Mouse (Mus musculus): Measurements from ENCODE around the gene Tssk6. TPM values are rescaled to one million over a fixed set of nuclear protein-coding genes. Genes with fewer than 3 reads are reported as not detected.

Tssk6 gene
- polyA plus RNA-seq, 1 experiment from 2014 or later = 5.2 TPM

DNA sequence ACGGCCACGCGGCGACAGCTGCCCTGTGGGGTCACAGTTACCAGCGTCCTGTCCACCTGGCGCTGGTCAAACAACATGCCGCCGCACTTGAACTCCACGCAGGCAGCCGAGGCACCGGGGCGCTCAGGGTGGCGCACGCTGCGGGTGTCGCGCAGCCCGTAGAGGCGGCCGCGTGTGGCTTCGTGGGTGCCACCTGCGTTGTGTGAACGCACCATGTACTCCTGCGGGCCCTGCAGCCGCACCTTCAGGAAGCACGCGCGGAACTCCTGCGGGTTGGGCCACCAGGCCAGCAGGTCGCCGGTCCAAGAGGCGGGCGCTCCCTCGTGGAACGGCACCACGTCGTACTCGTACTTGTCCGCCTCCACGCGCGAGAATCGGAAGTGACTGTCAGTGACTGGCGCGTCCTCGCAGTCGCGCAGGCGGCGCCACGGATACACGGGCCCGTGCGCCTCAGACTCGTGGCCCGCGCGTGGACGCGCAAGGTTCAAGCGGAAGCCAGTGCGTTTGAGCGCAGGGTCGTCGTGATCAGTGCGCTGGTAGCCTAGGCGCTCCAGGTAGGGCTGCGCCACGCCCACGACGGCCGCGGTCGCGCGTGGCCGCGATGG is 20.6 kb upstream of the Tssk6 start:
- Histone ChIP-seq H3K4me1 (replicated peaks; ENCODE audit: control insufficient read depth, insufficient read depth, low read length) (peaks cover 15% of the 10 kb centered on the region; the same call in 1 of the 2 replicates), H3K9ac (ENCODE audit: low read length) (no peak overlapping the region), H3K9me3 (ENCODE audit: control insufficient read depth, low read length) (no peaks in the 10 kb centered on the region), H3K4me2 (ENCODE audit: low read depth, low read length, severe bottlenecking) (peak overlapping the region; percentile 40; the same call in 1 of the 2 replicates), H3K27ac (ENCODE audit: low read depth, low read length) (no peak overlapping the region), H3K4me3 (ENCODE audit: low read depth, low read length) (peak overlapping the region; percentile 32), H3K36me3 (ENCODE audit: control insufficient read depth, insufficient read depth, low read length) (no peaks in the 10 kb centered on the region), H3K27me3 (ENCODE audit: control insufficient read depth, insufficient read depth, low read length) (peaks cover 72% of the 10 kb centered on the region)
- WGBS = 22% methylated on average over 78 of the region's 79 CpGs
- no peak for ATAC-seq (replicated peaks; ENCODE audit: low FRiP score)
- peak; percentile 56 for DNase-seq (ENCODE audit: low spot score)

DNA sequence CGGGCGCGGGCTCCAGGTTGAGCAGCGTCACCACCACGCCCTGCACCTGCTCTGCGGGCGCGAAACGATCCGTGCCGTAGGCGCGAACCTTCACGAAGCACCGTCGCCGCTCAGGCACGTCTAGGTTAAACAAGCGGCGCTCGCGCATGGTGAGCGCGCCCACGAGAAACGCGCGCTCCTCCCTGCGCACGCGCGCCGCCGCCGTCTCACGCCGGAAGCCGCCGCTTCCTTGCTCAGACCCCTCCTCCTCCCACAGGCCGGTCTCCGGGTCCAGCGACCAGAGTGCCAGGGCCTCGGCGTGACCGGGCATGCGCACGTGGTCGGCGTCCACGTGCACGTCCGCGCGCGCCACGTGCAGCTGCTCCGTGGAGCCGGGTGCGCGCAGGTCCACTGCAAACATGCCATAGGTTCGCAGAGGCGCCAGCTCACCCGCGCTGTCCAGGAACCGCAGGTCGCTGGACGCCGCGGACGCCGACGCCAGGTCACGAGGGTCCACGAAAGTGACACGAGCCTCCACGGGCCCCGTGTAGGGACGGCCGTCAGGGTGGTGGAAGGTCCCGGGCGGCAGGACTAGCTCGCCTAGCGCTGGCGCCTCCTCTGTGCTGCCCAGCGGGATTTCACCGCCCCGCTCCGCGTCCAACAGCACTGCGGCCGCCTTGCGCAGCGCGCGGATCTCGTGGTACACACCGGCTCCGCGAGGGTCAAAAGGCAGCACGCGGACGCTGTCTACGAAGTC is 19.8 kb upstream of the Tssk6 start:
- Histone ChIP-seq H3K9ac (ENCODE audit: low read length) (no peak overlapping the region), H3K36me3 (ENCODE audit: control insufficient read depth, insufficient read depth, low read length) (no peaks in the 10 kb centered on the region), H3K4me1 (replicated peaks; ENCODE audit: control insufficient read depth, insufficient read depth, low read length) (peaks cover 15% of the 10 kb centered on the region; the same call in 1 of the 2 replicates), H3K27ac (ENCODE audit: low read depth, low read length) (no peak overlapping the region), H3K9me3 (ENCODE audit: control insufficient read depth, low read length) (no peaks in the 10 kb centered on the region), H3K4me3 (ENCODE audit: low read depth, low read length) (peak overlapping the region; percentile 32), H3K4me2 (ENCODE audit: low read depth, low read length, severe bottlenecking) (peak overlapping the region; percentile 40), H3K27me3 (ENCODE audit: control insufficient read depth, insufficient read depth, low read length) (peaks cover 81% of the 10 kb centered on the region)
- 10% methylated on average over 91 of the region's 103 CpGs for WGBS
- peak; percentile 47 for ATAC-seq (replicated peaks; ENCODE audit: low FRiP score)
- DNase-seq (ENCODE audit: low spot score) = peak; percentile 79

DNA sequence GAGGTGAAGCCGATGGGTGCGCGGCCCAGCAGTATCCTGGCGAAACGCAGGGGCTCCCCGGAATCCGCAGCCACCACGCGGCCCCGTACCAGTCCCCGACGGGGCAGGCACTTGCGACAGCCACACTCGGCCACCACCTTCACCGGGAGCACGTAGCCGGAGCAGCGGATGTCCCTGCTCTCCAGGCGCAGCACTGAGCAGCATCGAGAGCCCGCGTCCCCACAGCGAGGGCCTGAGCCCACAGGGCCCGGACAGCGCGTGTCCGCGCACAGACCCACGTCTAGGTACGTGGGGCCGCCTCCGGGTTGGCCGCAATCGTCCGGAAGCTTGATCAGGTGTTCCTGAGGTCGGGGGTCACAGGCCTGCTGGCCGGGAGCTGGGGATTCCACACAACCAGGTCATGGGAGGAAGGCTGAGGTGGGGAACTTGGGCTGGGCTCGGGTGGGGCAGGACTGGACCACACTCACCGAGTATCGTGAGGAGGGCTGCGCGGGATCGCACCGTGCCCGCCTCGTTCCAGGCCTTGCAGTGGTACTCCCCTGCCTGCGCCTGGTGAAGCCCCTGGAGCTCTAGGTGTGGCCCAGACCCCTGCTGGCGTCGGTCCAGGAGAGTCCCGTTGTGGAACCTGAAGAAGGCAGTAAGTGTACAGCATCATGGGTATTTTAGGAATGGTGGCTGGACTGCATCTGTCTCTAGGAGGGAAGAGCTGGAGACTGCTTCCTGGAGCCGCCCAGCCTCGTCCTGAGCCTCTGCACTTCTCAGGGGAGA is 19.0 kb upstream of the Tssk6 start:
- H3K27ac ChIP-seq (ENCODE audit: low read depth, low read length) = no peak overlapping the region
- DNase-seq (ENCODE audit: low spot score) (peak; percentile 62), ATAC-seq (replicated peaks; ENCODE audit: low FRiP score) (no peak)
- 14% methylated on average over 52 of the region's 52 CpGs for whole genome bisulfite sequencing
- no peak overlapping the region; the same call in 1 of the 2 replicates for H3K4me2 ChIP-seq (ENCODE audit: low read depth, low read length, severe bottlenecking)
- H3K4me3 ChIP-seq (ENCODE audit: low read depth, low read length) = no peak overlapping the region
- H3K27me3 ChIP-seq (ENCODE audit: control insufficient read depth, insufficient read depth, low read length) = peaks cover 89% of the 10 kb centered on the region
- H3K4me1 ChIP-seq (replicated peaks; ENCODE audit: control insufficient read depth, insufficient read depth, low read length) = peaks cover 22% of the 10 kb centered on the region; the same call in 1 of the 2 replicates
- no peaks in the 10 kb centered on the region for H3K9me3 ChIP-seq (ENCODE audit: control insufficient read depth, low read length)
- no peaks in the 10 kb centered on the region for H3K36me3 ChIP-seq (ENCODE audit: control insufficient read depth, insufficient read depth, low read length)
- no peak overlapping the region for H3K9ac ChIP-seq (ENCODE audit: low read length)

DNA sequence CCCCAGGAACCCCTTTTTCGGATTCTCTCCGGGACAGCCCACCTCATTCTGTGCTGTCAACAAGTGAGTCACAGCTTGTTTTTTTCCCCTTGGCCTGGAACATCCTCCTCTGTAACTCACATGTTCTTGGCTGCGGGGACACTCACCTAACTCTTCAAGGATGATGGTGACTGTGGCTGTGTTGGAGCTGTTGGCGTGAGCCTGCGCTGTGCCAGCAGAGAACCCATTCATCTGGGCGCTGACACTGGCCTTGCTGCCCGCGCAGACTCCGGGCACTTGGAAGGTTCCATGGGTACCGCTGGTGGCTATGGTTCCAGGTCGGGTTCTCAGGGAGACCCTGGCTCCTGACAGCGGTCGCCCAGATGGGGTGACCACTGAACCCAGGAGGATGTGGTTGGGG is 17.8 kb upstream of the Tssk6 start:
- H3K27ac ChIP-seq (ENCODE audit: low read depth, low read length) = no peak overlapping the region
- ATAC-seq (replicated peaks; ENCODE audit: low FRiP score) (no peak), DNase-seq (ENCODE audit: low spot score) (no peak)
- WGBS = 54% methylated on average over 13 of the region's 13 CpGs
- H3K9ac ChIP-seq (ENCODE audit: low read length) = no peak overlapping the region
- H3K4me2 ChIP-seq (ENCODE audit: low read depth, low read length, severe bottlenecking) = no peak overlapping the region
- no peaks in the 10 kb centered on the region for H3K9me3 ChIP-seq (ENCODE audit: control insufficient read depth, low read length)
- peaks cover 100% of the 10 kb centered on the region for H3K27me3 ChIP-seq (ENCODE audit: control insufficient read depth, insufficient read depth, low read length)
- no peaks in the 10 kb centered on the region for H3K36me3 ChIP-seq (ENCODE audit: control insufficient read depth, insufficient read depth, low read length)
- H3K4me1 ChIP-seq (replicated peaks; ENCODE audit: control insufficient read depth, insufficient read depth, low read length) = peaks cover 30% of the 10 kb centered on the region; the same call in 1 of the 2 replicates
- no peak overlapping the region for H3K4me3 ChIP-seq (ENCODE audit: low read depth, low read length)

DNA sequence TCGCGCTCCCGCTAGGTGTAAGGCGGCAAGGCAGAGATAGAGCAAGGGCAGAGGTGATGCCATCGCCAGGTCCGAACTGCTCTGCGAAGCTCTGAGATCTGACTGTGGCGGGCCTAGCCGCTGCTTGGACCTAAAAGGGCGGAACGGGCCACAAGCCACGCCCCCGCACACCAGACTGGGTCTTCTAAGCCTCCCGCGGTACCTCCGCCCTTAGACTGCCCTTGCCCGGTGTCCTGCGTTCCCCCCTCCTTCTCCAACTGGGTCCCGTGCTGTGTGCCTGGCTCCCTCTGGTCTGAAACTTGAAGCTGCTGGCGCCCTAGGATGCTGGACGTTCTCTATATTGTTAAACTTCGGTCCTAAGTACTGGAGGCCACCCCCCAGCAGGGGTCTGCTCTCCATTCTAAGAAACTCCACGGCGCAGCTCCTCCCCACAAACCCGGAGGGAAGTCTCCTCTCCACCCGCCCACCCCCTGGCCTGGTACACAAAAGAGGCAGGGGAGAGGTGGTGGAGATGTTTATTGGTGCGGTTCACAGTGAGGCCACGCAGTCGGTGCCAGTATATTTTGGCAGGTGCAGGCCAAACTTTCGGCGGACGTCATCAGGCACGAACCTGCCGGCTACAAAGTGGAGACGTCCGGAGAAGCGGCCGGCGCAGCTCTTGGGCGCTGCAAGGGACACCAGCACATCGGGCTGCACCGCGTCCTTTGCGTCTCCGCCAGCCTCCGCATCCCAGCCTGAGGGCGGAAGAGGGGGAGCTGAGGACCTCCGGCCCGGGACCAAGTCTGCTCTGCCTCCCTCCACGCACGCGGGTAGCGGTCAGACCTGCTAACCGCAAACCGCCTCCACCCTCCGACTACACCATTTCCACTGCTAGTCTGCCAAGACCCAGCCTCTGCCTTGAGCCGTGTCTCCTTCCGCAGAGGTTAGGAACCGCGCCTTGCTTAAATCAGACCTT is 14.4 kb upstream of the Tssk6 start, which contains the start of gene Cilp2:
Gene Cilp2 (minus strand): TSS at position 399 of the 955 bp plus-strand sequence.
- peaks cover 82% of the 10 kb centered on the region for H3K27me3 ChIP-seq (ENCODE audit: control insufficient read depth, insufficient read depth, low read length)
- peak within 1 kb of the TSS; percentile 16; the same call in 1 of the 2 replicates for H3K9ac ChIP-seq (ENCODE audit: low read length)
- no peaks in the 10 kb centered on the region for H3K36me3 ChIP-seq (ENCODE audit: control insufficient read depth, insufficient read depth, low read length)
- H3K4me1 ChIP-seq (replicated peaks; ENCODE audit: control insufficient read depth, insufficient read depth, low read length) = peaks cover 22% of the 10 kb centered on the region; the same call in 1 of the 2 replicates
- H3K27ac ChIP-seq (ENCODE audit: low read depth, low read length) = no peak within 1 kb of the TSS
- WGBS = 2% methylated on average over 60 of the region's 60 CpGs
- ATAC-seq (replicated peaks; ENCODE audit: low FRiP score) (no peak), DNase-seq (ENCODE audit: low spot score) (peak; percentile 71)
- H3K9me3 ChIP-seq (ENCODE audit: control insufficient read depth, low read length) = no peaks in the 10 kb centered on the region
- H3K4me3 ChIP-seq (ENCODE audit: low read depth, low read length) = peak within 1 kb of the TSS; percentile 23
- H3K4me2 ChIP-seq (ENCODE audit: low read depth, low read length, severe bottlenecking) = peak within 1 kb of the TSS; percentile 35

DNA sequence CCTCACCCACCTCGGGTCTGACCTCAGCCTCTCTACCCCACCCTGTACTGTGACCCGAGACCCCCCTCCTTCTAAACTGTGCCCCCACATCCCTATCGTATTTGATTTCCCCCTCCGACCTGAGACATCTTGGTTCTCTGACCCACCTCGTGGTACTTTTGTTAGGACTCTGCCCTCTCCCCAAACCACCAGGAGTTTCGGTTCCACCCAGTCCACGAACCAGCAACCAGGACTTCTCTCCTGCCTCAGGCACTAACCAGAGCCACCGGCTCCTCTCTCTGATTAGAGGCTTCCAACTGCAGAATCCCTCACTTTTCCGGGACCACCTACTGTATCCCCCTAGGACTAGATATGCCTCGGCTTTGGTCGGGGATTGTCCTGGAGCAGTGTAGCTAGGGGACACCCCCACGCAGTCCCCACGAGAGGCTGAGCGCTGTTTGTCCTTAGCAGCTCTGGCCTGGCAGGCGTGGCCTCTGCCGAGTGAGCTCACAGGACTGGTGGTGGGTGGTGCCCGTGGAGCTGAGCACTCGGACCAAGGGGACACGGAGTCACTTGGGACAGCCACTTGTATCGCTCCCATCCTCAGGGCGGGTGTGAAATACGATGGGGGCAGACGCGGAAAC is 13.6 kb upstream of the Tssk6 start:
- H3K27ac ChIP-seq (ENCODE audit: low read depth, low read length) = no peak overlapping the region
- peaks cover 74% of the 10 kb centered on the region for H3K27me3 ChIP-seq (ENCODE audit: control insufficient read depth, insufficient read depth, low read length)
- 7% methylated on average over 24 of the region's 24 CpGs for WGBS
- no peak for DNase-seq (ENCODE audit: low spot score)
- no peaks in the 10 kb centered on the region for H3K9me3 ChIP-seq (ENCODE audit: control insufficient read depth, low read length)
- no peaks in the 10 kb centered on the region for H3K36me3 ChIP-seq (ENCODE audit: control insufficient read depth, insufficient read depth, low read length)
- H3K4me1 ChIP-seq (replicated peaks; ENCODE audit: control insufficient read depth, insufficient read depth, low read length) = peaks cover 20% of the 10 kb centered on the region; the same call in 1 of the 2 replicates
- no peak overlapping the region for H3K9ac ChIP-seq (ENCODE audit: low read length)
- peak overlapping the region; percentile 35; the same call in 1 of the 2 replicates for H3K4me2 ChIP-seq (ENCODE audit: low read depth, low read length, severe bottlenecking)
- ATAC-seq (replicated peaks; ENCODE audit: low FRiP score) = no peak
- H3K4me3 ChIP-seq (ENCODE audit: low read depth, low read length) = 0 out of 2 replicates have a peak overlapping the region, but pooled peaks have one; percentile 12

DNA sequence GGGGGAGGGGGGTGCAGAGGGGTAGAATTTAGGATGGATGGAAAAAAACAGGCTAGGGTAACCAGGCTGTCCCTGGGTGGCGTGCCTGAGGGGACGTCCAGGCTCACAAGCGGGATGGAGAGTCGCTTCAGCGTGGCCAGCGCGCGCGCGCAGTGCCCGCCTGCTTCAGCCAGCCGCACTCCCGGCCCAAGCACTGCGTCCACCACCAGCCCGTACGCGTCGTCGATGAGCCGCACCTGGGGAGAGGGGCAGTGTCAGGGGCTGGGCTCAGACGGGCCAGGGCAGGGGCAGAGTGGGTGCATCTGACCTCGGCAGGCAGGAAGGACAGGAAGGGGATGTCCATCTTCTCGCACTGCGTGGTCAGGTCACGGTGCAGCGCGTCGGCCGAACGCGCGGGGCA is 13.1 kb upstream of the Tssk6 start:
- peak overlapping the region; percentile 12; the same call in 1 of the 2 replicates for H3K4me3 ChIP-seq (ENCODE audit: low read depth, low read length)
- H3K27ac ChIP-seq (ENCODE audit: low read depth, low read length) = no peak overlapping the region
- ATAC-seq (replicated peaks; ENCODE audit: low FRiP score) = 0 out of 2 replicates have a peak, but pooled peaks have one; percentile 17
- no peak for DNase-seq (ENCODE audit: low spot score)
- H3K27me3 ChIP-seq (ENCODE audit: control insufficient read depth, insufficient read depth, low read length) = peaks cover 69% of the 10 kb centered on the region
- H3K4me1 ChIP-seq (replicated peaks; ENCODE audit: control insufficient read depth, insufficient read depth, low read length) = peaks cover 20% of the 10 kb centered on the region; the same call in 1 of the 2 replicates
- H3K36me3 ChIP-seq (ENCODE audit: control insufficient read depth, insufficient read depth, low read length) = no peaks in the 10 kb centered on the region
- no peak overlapping the region for H3K4me2 ChIP-seq (ENCODE audit: low read depth, low read length, severe bottlenecking)
- H3K9ac ChIP-seq (ENCODE audit: low read length) = no peak overlapping the region
- H3K9me3 ChIP-seq (ENCODE audit: control insufficient read depth, low read length) = no peaks in the 10 kb centered on the region
- 5% methylated on average over 32 of the region's 32 CpGs for WGBS

Measured in forebrain, embryonic 11.5 days (tissue).